Mouse (Mus musculus) embryonic facial prominence, embryonic 11.5 days (tissue): Measurements from ENCODE around the gene Wnt7b. TPM values are rescaled to one million over a fixed set of nuclear protein-coding genes. Genes with fewer than 3 reads are reported as not detected.

Experiments used
- ATAC-seq: fragments of 200-750 bp; cut with Nextera tagmentation; replicated peaks from 2 replicates; pipeline ENCODE4 v1.8.0; 2017; ENCODE audit warnings: low read depth; ENCODE audit not compliant: insufficient number of reproducible peaks, low FRiP score, low TSS enrichment
- DNase-seq: peaks from one replicate; pipeline ENCODE4 v3.0.0-alpha.2; 2015; ENCODE audit warnings: low spot score
- H3K27ac ChIP-seq: fragments of 300-500 bp; sonication (generic); replicated peaks from 2 replicates; pipeline ENCODE4 v1.5.1; 2014; ENCODE audit warnings: mild to moderate bottlenecking, low read depth, low read length, control low read depth
- H3K27me3 ChIP-seq: fragments of 300-500 bp; sonication (generic); 2 replicates; pipeline ENCODE4 v1.6.1; 2014; ENCODE audit warnings: mild to moderate bottlenecking, low read length, moderate library complexity, mixed read lengths; ENCODE audit not compliant: control insufficient read depth, insufficient read depth
- H3K36me3 ChIP-seq: fragments of 300-500 bp; sonication (generic); replicated peaks from 2 replicates; pipeline ENCODE4 v1.6.1; 2014; ENCODE audit warnings: low read depth, mild to moderate bottlenecking, low read length, moderate library complexity, mixed read lengths; ENCODE audit not compliant: control insufficient read depth, insufficient read depth
- H3K4me1 ChIP-seq: fragments of 300-500 bp; sonication (generic); 2 replicates; pipeline ENCODE4 v1.6.1; 2014; ENCODE audit warnings: low read length, mixed read lengths; ENCODE audit not compliant: control insufficient read depth, insufficient read depth
- H3K4me2 ChIP-seq: fragments of 300-500 bp; sonication (generic); 2 replicates; pipeline ENCODE4 v1.6.1; 2014; ENCODE audit warnings: low read depth, mild to moderate bottlenecking, control low read depth, low read length, moderate library complexity
- H3K4me3 ChIP-seq: fragments of 300-500 bp; sonication (generic); 2 replicates; pipeline ENCODE4 v1.5.1; 2014; ENCODE audit warnings: low read depth, low read length, control low read depth
- H3K9ac ChIP-seq: fragments of 300-500 bp; sonication (generic); replicated peaks from 2 replicates; pipeline ENCODE4 v1.6.1; 2014; ENCODE audit warnings: mild to moderate bottlenecking, control low read depth, low read length
- H3K9me3 ChIP-seq: fragments of 300-500 bp; sonication (generic); replicated peaks from 2 replicates; pipeline ENCODE4 v1.6.1; 2016; ENCODE audit warnings: mild to moderate bottlenecking, low read length, inconsistent platforms, mixed read lengths; ENCODE audit not compliant: control insufficient read depth
- WGBS: fragments of 180-500 bp; shearing (Covaris S2); extraction: QIAGEN DNeasy Blood & Tissue Kit; methylation state at CpG from one replicate; pipeline ENCODE4 v1.1.7; 2014; 5-methylcytosine and 5-hydroxymethylcytosine counted together
- polyA plus RNA-seq: library from polyadenylated mRNA; unstranded; fragments of >200 nt; fragmentation: Nextera tagmentation; extraction: Ambion mirVana; gene quantifications from 2 replicates; pipeline ENCODE4 v1.2.1, GENCODE M21; 2014

Gene Wnt7b
- polyA plus RNA-seq, 1 experiment from 2014 or later, result 20.3 TPM

- peaks cover 7% of the 10 kb centered on the region; the same call in 1 of the 2 replicates for H3K4me1 ChIP-seq
- H3K4me2 ChIP-seq, result no peak overlapping the region
Observed at GRCm38 (mm10) chr15:85572619-85573254, 9.5 kb downstream of the Wnt7b start.

GRCm38 (mm10) chr15:85569995-85570734, 12.1 kb downstream of the Wnt7b start:
- H3K9me3 ChIP-seq, result no peaks in the 10 kb centered on the region
- DNase-seq (no peak), ATAC-seq (no peak)
- no peaks in the 10 kb centered on the region for H3K4me1 ChIP-seq
- no peak overlapping the region for H3K4me2 ChIP-seq
- peaks cover 18% of the 10 kb centered on the region for H3K27me3 ChIP-seq
- H3K9ac ChIP-seq, result no peak overlapping the region
- H3K4me3 ChIP-seq, result no peak overlapping the region
- no peak overlapping the region for H3K27ac ChIP-seq
- WGBS, result 76% methylated on average over 8 of the region's 8 CpGs
- H3K36me3 ChIP-seq, result no peaks in the 10 kb centered on the region

More at GRCm38 (mm10) chr15:85572619-85573254, 9.5 kb downstream of the Wnt7b start:
- ATAC-seq, result no peak; the same call in 1 of the 2 replicates
- Histone ChIP-seq H3K4me3 (no peak overlapping the region), H3K9me3 (no peaks in the 10 kb centered on the region), H3K36me3 (no peaks in the 10 kb centered on the region), H3K9ac (no peak overlapping the region), H3K27me3 (peaks cover 43% of the 10 kb centered on the region), H3K27ac (no peak overlapping the region)
- 21% methylated on average over 8 of the region's 8 CpGs for whole genome bisulfite sequencing
- DNase-seq, result no peak

GRCm38 (mm10) chr15:85569167-85569797, 13.0 kb downstream of the Wnt7b start:
- H3K4me1 ChIP-seq, result no peaks in the 10 kb centered on the region
- no peak overlapping the region for H3K4me3 ChIP-seq
- no peak overlapping the region for H3K9ac ChIP-seq
- H3K27me3 ChIP-seq, result peaks cover 9% of the 10 kb centered on the region; the same call in 1 of the 2 replicates
- no peak overlapping the region for H3K4me2 ChIP-seq
- no peak for ATAC-seq
- WGBS, result 62% methylated on average over 2 of the region's 2 CpGs
- no peak overlapping the region for H3K27ac ChIP-seq
- no peaks in the 10 kb centered on the region for H3K36me3 ChIP-seq
- DNase-seq, result no peak
- H3K9me3 ChIP-seq, result no peaks in the 10 kb centered on the region

- Histone ChIP-seq H3K9ac (no peak overlapping the region), H3K36me3 (no peaks in the 10 kb centered on the region), H3K27ac (no peak overlapping the region), H3K4me2 (no peak overlapping the region), H3K4me3 (no peak overlapping the region), H3K4me1 (no peaks in the 10 kb centered on the region), H3K9me3 (no peaks in the 10 kb centered on the region), H3K27me3 (0 out of 2 replicates have a peak, but pooled peaks cover 6% of the 10 kb centered on the region)
- 71% methylated on average over 3 of the region's 3 CpGs for WGBS
- ATAC-seq, result no peak
- no peak for DNase-seq
Observed at GRCm38 (mm10) chr15:85568402-85568801, 13.9 kb downstream of the Wnt7b start.

GRCm38 (mm10) chr15:85564966-85565365, 17.3 kb downstream of the Wnt7b start:
- Histone ChIP-seq H3K27me3 (no peaks in the 10 kb centered on the region), H3K9ac (no peak overlapping the region), H3K4me1 (no peaks in the 10 kb centered on the region), H3K36me3 (no peaks in the 10 kb centered on the region), H3K4me2 (no peak overlapping the region), H3K27ac (no peak overlapping the region), H3K9me3 (no peaks in the 10 kb centered on the region), H3K4me3 (no peak overlapping the region)
- DNase-seq (no peak), ATAC-seq (no peak)
- WGBS, result 92% methylated on average over 5 of the region's 5 CpGs

DNA sequence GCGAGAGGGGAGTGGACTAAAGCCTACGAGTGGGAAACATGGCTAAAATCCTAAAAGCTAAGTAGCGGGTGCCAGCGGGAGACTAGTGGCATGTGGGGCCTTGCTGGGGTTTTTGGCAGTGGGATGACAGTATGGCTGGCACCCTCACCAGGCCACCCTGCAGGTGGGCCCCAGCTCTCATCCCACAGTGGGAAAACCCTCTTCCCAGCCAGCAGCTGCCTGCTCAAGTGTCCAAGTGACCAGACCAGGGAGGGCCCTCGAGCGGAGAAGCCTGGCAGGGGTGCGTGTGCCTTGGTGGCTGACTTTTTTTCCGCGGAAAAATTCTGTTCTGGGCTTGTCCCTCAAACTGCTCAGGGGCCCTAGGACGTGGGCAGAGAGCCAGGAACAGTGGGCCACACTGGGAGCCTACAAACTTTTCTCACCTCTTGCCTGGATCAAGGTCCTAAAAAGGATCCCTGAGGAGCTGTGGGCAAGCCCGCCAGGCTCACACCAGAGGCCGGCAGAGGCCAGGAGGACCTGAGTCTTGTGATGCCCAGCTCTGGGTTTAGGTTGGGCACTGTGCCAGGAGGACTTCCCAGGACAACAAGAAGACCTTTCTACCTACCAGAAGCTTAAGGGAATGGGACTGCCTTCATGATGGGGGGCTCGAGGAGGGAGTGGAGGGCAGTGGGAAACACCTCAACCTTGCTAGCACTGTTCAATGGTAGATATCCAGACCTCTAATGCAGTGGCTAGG, 18.1 kb downstream of the Wnt7b start:
- no peaks in the 10 kb centered on the region for H3K27me3 ChIP-seq
- no peak overlapping the region for H3K4me2 ChIP-seq
- no peak overlapping the region for H3K27ac ChIP-seq

DNA sequence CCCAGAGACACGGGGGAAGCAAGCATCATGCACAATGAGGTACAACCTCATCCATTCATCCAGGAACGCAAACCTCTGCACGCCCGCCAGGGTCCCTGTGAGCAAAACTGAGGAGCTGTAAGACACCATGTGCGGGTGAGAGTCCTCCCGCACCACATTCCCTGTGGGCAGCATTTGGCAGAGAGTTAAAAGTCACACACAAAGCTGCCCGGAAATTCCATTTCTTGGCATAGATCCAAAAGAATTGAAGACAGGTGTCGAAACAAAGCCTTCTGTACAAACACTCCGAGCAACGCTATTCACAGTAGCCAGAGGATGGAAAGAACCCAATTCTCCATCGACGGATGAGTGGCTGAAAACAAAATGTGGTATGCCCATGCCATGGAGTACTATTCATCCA, 20.3 kb downstream of the Wnt7b start:
- no peak overlapping the region for H3K4me3 ChIP-seq
- 90% methylated on average over 12 of the region's 12 CpGs for WGBS
- H3K9me3 ChIP-seq, result no peaks in the 10 kb centered on the region
- DNase-seq, result no peak
- no peaks in the 10 kb centered on the region for H3K4me1 ChIP-seq
- no peak overlapping the region for H3K4me2 ChIP-seq
- no peak for ATAC-seq
- H3K9ac ChIP-seq, result no peak overlapping the region
- H3K36me3 ChIP-seq, result no peaks in the 10 kb centered on the region
- no peak overlapping the region for H3K27ac ChIP-seq
- H3K27me3 ChIP-seq, result no peaks in the 10 kb centered on the region

More for the DNA sequence above, 18.1 kb downstream of the Wnt7b start:
- Histone ChIP-seq H3K4me1 (no peaks in the 10 kb centered on the region), H3K9me3 (no peaks in the 10 kb centered on the region), H3K4me3 (no peak overlapping the region), H3K9ac (no peak overlapping the region), H3K36me3 (no peaks in the 10 kb centered on the region)
- no peak for DNase-seq
- no peak for ATAC-seq
- 82% methylated on average over 13 of the region's 13 CpGs for WGBS
